Mouse (Mus musculus) cerebellum, postnatal 25 days (tissue): ENCODE measurements at regions not wholly inside any gene's neighbourhood (a gene's known extent, or its start where the extent isn't known, plus 50 kb on each side); places are given as distances from the start of the nearest gene placed in this dataset.
"Not testable (repeated sequence)": the region's sequence is repeated elsewhere in the genome, so short reads cannot be mapped to it uniquely, and the experiment has no call there.

Source experiments
- DNase-seq, 2 experiments: peaks; one replicate each; pipeline ENCODE4 v3.0.0; 2021; ENCODE audit warnings: mixed read lengths in 2 of 2

DNA sequence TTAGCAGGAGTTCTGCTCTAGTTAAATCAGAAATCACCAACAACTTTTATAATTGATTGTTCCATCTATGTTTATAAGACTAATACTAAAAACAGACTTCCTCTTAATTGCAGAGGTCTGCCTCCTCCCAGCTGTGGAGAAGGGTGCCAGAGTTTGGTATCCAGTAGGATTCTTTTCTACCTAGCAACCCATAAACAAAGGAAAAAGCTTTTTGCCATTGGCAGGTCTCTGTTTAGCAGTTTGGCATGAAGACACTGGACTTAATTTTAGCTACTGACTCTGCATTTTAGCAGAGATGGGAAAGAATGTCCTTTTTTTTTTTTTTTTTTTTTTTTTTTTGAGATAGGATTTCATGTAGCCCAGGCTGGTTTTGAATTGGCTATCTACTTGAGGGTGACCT, 1628.4 kb downstream of the A830018L16Rik start:
- DNase-seq, result no peak

DNA sequence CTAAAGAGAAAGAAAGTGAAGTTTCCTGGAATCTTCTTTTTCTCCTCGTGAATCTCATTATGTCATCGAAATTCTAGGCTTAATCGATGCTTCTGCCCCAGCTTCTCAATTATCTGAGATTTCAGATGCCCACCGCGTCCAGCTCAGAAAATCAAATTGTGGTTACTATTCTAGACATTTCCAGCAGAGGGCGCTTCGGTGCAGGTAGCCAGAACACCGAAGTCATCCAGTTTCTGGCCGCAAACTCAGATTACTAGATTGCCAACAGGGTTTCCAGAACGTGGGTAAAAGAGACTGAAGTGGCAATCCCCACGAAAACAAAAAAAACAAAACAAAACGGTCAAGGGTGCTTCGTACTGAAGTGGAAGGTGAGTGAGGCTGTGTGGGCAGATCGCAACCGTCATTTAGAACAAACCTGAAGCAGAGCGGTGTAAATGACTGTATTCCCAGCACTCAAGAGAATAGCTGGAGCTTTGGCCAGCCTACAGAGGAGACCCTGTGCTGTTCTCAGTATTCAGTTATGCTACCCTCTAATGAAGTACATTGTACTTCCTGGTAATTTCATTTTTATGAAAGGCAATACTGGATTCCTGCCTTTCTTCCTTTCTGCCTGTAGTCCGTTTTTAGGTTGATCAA, 1636.4 kb downstream of the A830018L16Rik start:
- peak; percentile 38 to 70 for DNase-seq

DNA sequence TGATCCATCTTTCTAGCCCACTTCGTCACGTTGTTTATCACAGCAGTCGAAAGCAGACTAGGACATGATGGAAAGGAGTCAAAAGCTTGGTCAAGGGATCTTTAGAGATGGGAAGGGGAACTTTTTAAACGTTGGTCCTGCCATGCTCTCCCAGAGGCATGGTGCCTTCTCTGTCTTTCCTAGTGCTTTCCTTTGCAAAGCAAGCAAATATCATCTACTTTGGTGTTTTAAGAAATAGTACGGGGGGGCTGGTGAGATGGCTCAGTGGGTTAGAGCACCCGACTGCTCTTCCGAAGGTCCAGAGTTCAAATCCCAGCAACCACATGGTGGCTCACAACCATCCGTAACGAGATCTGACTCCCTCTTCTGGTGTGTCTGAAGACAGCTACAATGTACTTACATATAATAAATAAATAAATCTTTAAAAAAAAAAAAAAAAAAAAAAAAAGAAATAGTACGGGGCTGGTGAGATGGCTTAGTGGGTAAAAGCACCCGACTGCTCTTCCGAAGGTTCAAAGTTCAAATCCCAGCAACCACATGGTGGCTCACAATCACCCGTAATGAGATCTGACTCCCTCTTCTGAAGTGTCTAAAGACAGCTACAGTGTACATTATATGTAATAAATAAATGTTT, 1637.6 kb downstream of the A830018L16Rik start:
- DNase-seq, result not testable (repeated sequence)

DNA sequence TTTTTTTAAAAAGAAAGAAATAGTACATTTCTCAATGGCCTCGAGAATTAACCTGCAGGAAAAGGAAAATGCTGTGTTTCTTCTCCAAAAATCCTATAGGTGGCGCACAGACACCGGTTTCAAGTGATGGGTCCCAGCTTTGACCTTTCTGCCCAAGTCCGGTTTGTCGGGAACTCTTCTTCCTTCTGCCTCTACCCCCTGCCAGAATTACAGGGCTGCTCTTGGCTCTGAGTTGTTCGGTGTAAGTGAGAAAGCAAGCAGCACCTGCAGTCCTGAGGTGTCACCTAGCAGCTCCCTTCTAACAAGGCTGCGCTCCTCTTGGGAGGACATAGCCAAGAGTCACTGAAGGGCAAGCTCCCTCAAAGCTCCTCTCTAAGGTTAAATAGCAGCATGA, 1638.2 kb downstream of the A830018L16Rik start:
- peak; percentile 27 to 40 for DNase-seq

GRCm38 (mm10) chr1:13057741-13058140, 1643.8 kb downstream of the A830018L16Rik start:
- no peak for DNase-seq

GRCm38 (mm10) chr1:13059616-13060320, 1645.9 kb downstream of the A830018L16Rik start:
- no peak for DNase-seq
